Comparison of ENCODE assay signal across 9 mouse cellular contexts in genomic region chr3:131491361-131491925, GRCm38 (mm10). TPM values are rescaled to one million over a fixed set of nuclear protein-coding genes. Genes with fewer than 3 reads are reported as not detected.
DNase-seq lines count a peak whose midpoint lies in the region; ATAC-seq and TF ChIP-seq lines count a peak whose summit lies in the region.
"Had no signal": no experiment of that assay in that cellular context is flagged by ENCODE, and none has a peak within 500 bp of the region (broad histone marks: within the 10 kb centered on the region; RNA-seq: fewer than 3 reads in every experiment).

TSS of gene Sgms2 (minus strand) at chr3:131491411.

- H3K4me1 ChIP-seq in cerebellum, adult 2 months (ENCODE audit: control insufficient read depth, insufficient read depth, low read length), result no peaks in the 10 kb centered on the region
- peaks cover 41% of the 10 kb centered on the region for H3K4me1 ChIP-seq in E14TG2a.4 (replicated peaks; ENCODE audit: low read depth, low read length)

- peaks cover 11% of the 10 kb centered on the region; the same call in 1 of the 2 replicates for H3K79me2 ChIP-seq in macrophage (ENCODE audit: inconsistent target)

- peak within 1 kb of the TSS; percentile 50; the same call in 1 of the 2 replicates for H3K27ac ChIP-seq in cerebellum, adult 2 months (ENCODE audit: insufficient read depth, low read length)
- H3K27ac ChIP-seq in macrophage, result no peak within 1 kb of the TSS

- 85% methylated on average over 2 of the region's 2 CpGs for WGBS in cerebellum, adult 2 months
- WGBS in macrophage (ENCODE audit: missing documents), result 100% methylated on average over 2 of the region's 2 CpGs

- DNase-seq in cerebellum, adult 2 months, result no peak
- DNase-seq in gonadal fat pad, adult 2 months (ENCODE audit: low read depth), result no peak
- no peak for DNase-seq in adrenal gland, postnatal 4 days (ENCODE audit: low spot score in 2 of 2)
- DNase-seq in cerebellum, postnatal 10 days, result no peak
- DNase-seq in adrenal gland, adult (ENCODE audit: inconsistent age in 2 of 2, low spot score in 1 of 2), result no peak
- DNase-seq: thymus, postnatal 14 days had no signal

- H3K4me3 ChIP-seq in cerebellum, adult 2 months (replicated peaks; ENCODE audit: insufficient read depth, low read depth, low read length), result peak within 1 kb of the TSS; percentile 80
- H3K4me3 ChIP-seq in E14TG2a.4 (replicated peaks; ENCODE audit: low read length), result peak within 1 kb of the TSS; percentile 90
- H3K4me3 ChIP-seq in macrophage (ENCODE audit: inconsistent target), result peak within 1 kb of the TSS; percentile 36

- TF ChIP-seq CTCF in cerebellum, adult 2 months (IDR thresholded peaks at IDR 0.05; ENCODE audit: borderline replicate concordance, insufficient read depth, low read depth, low read length), result no peak
- TF ChIP-seq CTCF in E14TG2a.4 (conservative IDR thresholded peaks at IDR 0.05; ENCODE audit: low read length), result no peak

- no peak for TF ChIP-seq POLR2A in cerebellum, adult 2 months (IDR thresholded peaks at IDR 0.05; ENCODE audit: borderline replicate concordance, insufficient read depth, low read length)

- ATAC-seq in cerebellum, adult (ENCODE audit: insufficient number of reproducible peaks, low FRiP score, low TSS enrichment), result no peak

- H3K36me3 ChIP-seq in E14TG2a.4 (ENCODE audit: insufficient read depth, low read length), result no peaks in the 10 kb centered on the region
- H3K36me3 ChIP-seq in macrophage (ENCODE audit: inconsistent target), result no peaks in the 10 kb centered on the region

- H3K9me3 ChIP-seq in E14TG2a.4 (ENCODE audit: low read length), result no peaks in the 10 kb centered on the region

- H3K27me3 ChIP-seq in cerebellum, adult 2 months (ENCODE audit: control insufficient read depth, insufficient read depth, low read length), result no peaks in the 10 kb centered on the region
- peaks cover 27% of the 10 kb centered on the region for H3K27me3 ChIP-seq in E14TG2a.4 (ENCODE audit: insufficient read depth, low read length)

RNA-seq across cellular contexts. Expression of gene Sgms2, which starts in this region (rescaled TPM):
- 2.8 and 4.0 TPM in 2 replicates for polyA plus RNA-seq in cerebellum, adult 2 months (2012; rRNA removed)
- 15.0 and 21.5 TPM in 2 replicates for polyA plus RNA-seq in gonadal fat pad, adult 2 months (2012; rRNA removed)
- total RNA-seq in macrophage (2018; cell fraction: chromatin; rRNA removed), result 10 to 100 TPM in 2 of 26 experiments, 1 to 10 TPM in 17, under 1 TPM in 7; 0.33 to 37.1 (median 2.0) TPM
- total RNA-seq in macrophage (2018; cell fraction: cytosol; rRNA removed), result 10 to 100 TPM in 3 of 26 experiments, 1 to 10 TPM in 23; 1.7 to 30.2 (median 5.0) TPM
- total RNA-seq in macrophage (2018; cell fraction: nucleus; rRNA removed), result 10 to 100 TPM in 4 of 26 experiments, 1 to 10 TPM in 22; 2.0 to 44.6 (median 3.4) TPM
- 2.5 to 4.8 TPM (median 3.8 TPM) in 3 replicates for polyA plus RNA-seq in macrophage (2018)
- total RNA-seq in adrenal gland, postnatal 4 days (2021), result 1 to 10 TPM; 8.9 to 9.8 TPM

Comparison
In these comparisons a context has a peak if more than half of its experiments do, and no peak if none do; other contexts are left out.
1. H3K4me3 ChIP-seq: peak in every context shown above with its lines; median percentile 90 in E14TG2a.4; 80 in cerebellum, adult 2 months; 36 in macrophage.